Mouse (Mus musculus) ovary, adult 10 weeks (tissue): Measurements from ENCODE around the gene Usp21. TPM values are rescaled to one million over a fixed set of nuclear protein-coding genes. Genes with fewer than 3 reads are reported as not detected.

ENCODE experiments used
- polyA plus RNA-seq: library from polyadenylated mRNA; stranded (reverse); fragments of 350-450 nt; fragmentation: Illumina TruSeq; extraction: RNeasy Lipid Tissue Mini Kit (QIAGEN cat#74804); gene quantifications from one replicate; pipeline ENCODE4 v1.2.3, GENCODE M21; 2014

The Usp21 gene
- polyA plus RNA-seq = 24.1 TPM

DNA sequence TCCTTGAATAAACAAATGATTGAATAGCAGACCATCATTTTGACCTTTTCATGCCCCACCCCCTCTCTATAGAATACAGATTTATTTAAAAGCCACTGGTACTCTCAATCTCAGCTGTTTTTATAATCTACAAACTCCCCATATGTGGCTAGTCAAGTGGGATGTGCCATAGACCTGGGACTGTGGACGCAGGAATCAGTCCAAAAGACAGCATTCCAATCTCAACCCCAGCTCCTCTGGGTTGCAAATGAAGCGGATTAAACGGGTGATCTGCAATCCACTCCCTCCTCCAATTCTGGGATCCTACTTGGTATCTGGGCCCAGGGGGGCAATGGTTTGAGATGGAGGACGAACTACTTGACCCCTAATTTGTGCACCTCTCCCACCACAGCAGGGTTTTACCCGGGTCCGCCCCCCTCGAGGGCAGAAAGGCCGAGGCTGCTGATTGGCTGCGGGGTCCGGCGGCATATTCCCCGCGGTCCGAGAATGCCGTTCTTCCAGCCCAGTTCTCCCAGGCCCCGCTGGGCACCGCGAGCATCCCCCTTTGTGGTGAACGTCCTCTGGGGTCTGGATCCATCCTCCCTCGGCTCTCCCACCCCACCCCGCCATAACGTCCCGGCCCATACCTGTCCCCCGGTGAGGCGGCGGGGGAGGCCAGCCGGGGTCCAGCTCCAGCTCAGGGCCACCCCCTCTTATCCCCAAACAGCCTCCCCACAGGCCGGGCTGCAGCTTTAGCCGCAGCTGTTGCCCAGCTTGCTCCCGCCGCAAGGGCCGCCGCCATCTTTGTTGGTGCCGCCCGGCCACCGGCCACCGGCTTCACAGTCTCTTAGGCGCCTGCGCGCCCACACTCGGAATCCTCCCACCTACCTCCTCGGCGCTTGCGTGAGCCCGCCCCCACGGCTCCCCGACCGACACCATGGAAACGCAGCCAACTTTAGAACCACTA is at the start of gene Usp21:
Gene Usp21, minus strand, starts transcription at position 856 of the 946 bp plus-strand sequence.

DNA sequence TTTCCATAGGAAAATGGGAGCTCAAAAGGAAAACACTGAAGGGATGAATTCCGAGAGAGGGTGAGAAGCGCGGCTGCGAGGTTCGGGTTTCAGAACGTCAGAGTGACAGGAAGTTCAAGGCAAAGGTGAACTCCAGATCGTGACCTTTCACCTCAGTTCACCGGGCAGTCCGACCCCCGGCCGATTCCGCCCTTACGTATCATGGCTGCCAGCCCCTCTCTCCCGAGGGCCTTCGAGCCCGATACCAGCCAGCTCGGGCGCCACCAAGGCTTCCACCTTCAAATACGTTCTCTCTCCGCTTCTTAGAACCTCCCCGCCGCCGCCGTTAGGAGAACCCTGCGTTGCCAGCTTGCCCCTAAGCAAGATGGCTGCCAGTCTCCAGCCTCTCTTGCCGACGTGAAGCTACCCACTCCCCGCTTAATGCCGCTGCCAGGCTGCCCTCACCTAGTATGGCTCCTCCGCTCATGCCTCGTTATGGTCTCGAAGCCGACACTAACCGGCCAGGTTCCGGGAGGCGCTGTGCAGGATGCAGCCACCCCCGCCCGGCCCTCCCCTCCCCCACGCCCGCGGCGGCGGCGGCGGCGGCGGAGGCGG is 41.1 kb upstream of the Usp21 start, which contains the start of gene Dedd:
Gene Dedd, plus strand, starts transcription at position 307 of the 594 bp plus-strand sequence.

GRCm38 (mm10) chr1:171294298-171295062 is 6.7 kb upstream of the Usp21 start, which contains the start of gene Ufc1:
Gene Ufc1 (minus strand): TSS chr1:171295024.

DNA sequence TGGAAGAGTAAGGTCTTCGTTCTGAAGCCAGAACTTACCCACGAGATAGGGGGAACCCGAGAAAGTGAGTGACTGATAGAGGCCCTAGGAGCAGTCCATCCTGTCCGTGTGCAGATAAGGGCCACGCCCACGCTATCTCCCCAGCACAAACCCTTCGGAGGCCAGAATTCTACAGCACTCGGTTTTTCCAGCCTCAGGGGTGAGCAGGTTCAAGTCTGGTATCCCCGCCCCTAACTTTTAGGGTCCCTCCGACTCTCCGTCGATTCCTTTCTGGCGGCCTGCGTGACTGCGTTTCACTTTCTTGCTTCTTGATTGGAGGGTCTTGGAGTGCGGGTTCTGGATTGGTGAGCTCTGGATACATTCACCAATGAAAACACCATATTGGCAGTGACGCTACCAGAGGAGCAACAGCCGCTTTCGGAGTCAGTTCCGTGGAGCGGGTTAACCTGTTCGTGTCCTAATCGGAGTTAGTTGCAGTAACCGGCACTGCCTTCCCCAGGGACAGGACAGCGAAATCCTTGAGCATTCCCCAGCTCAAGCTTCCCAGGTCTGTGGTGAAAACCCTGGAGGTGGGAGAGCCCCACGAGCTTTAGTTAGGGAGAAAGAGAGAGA is 6.8 kb downstream of the Usp21 start, which contains the start of gene Ppox:
Gene Ppox, minus strand, starts transcription at position 271 of the 612 bp plus-strand sequence.

DNA sequence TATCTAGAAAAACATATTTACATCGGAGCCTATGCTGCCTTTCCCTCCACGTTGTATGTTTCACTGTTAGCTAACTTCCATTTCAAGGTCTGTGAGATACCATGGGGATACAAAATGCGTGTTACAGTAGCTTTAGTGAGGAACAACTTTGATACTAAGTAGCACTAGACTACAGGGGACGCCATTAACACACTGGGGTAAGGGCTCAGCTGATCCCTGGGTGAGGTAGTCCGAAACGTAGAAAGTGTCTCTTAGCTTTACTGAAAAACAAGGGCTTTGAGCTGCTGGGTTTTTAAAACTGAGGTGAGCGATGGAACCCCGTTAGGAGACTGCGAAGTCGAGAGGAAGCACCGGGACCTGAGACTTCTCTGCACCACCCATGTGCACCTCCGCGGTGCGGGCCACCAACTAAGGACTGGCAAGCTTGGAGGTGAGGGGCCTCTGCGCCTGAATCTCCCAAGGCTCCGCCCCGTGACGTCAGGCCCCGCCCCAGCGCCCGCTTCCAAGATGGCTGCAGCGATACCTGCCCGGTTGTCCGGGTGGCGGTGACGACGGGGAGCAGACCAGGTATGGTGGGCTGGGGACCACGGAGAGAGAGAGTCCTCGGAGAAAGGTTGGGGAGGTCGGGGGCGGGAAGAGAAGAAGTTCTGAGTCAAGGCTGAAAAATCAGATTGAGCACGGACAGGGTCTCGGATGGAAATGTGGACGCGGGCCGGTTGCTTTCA is 17.8 kb downstream of the Usp21 start, which contains the start of gene B4galt3:
Gene B4galt3, plus strand, starts transcription at position 481 of the 725 bp plus-strand sequence.

GRCm38 (mm10) chr1:171250680-171251593 is 36.9 kb downstream of the Usp21 start, which contains the start of gene Ndufs2:
Gene Ndufs2 (minus strand): TSS chr1:171251388.

DNA sequence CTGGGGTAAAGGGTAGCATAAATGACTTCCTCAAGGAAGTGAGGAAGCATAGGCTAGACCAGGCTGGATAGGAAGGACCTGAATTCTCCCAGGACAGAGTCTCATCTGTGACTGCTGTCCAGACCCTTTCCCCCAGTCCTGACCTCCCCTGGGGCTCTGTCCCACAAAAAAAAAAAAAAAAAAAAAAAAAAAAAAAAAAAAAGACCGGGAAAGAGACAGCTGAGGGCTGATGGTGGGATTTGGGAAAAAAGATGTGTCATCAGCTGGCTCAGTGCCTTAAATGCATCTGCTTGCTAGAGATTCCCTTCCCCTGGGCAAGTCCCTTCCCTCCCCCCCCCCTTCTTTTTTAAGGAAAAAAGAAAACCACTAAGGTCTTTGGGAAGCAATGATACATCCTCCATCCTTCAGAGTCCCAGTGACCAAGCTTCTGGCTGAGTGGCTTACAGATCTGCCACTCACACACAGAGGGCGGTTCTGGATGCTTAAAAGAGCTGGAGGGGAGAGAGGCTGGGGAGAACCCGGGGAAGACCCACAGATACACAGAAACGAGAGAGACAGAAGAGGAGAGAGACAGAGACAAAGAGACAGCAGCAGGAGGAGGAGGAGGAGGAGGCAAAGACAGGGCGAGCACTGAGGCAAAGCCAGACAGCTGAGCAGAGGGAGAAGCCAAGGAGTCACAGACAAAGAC is 37.7 kb downstream of the Usp21 start, which contains the start of gene Adamts4:
Gene Adamts4, plus strand, starts transcription at position 509 of the 688 bp plus-strand sequence.

DNA sequence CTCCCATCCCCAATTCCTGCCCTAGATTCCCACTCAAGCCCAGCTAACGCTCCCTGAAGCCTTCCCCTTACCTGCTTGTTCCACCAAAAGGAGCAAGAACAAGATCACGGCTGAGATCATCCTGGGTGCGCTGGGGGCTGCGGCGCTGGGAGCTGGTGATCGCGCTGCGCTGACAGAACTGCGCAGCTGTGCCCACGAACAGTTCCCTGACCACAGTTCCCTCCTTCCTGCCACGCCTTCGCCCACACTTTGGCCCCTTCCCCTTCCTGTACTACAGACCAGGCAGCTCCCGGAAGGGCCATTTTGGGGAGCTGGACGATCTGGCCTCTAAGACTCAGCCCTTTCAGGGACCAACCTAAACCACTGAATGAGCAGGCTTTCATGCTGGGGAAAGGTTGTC is 53.7 kb downstream of the Usp21 start, which contains the start of gene Fcer1g:
Gene Fcer1g, minus strand, starts transcription at position 240 of the 400 bp plus-strand sequence.

Other genes starting within 250 kb of the Usp21 start
- 17.0 TPM for gene Fcgr3, start 223.1 kb downstream of the Usp21 start, polyA plus RNA-seq
- gene Cfap126, start 174.1 kb downstream of the Usp21 start, polyA plus RNA-seq = 5.6 TPM
- gene Sdhc, start 137.4 kb downstream of the Usp21 start, polyA plus RNA-seq = 34.2 TPM
- gene Mpz, start 137.3 kb downstream of the Usp21 start, polyA plus RNA-seq = not detected
- 49.2 TPM for gene Pcp4l1, start 91.7 kb downstream of the Usp21 start, polyA plus RNA-seq
- not detected for gene Nr1i3, start 74.0 kb downstream of the Usp21 start, polyA plus RNA-seq
- 4.0 TPM for gene Tomm40l, start 65.5 kb downstream of the Usp21 start, polyA plus RNA-seq
- gene Apoa2, start 62.9 kb downstream of the Usp21 start, polyA plus RNA-seq = not detected
- gene Fcer1g, start 53.6 kb downstream of the Usp21 start, polyA plus RNA-seq = 46.0 TPM
- 5.0 TPM for gene Adamts4, start 37.6 kb downstream of the Usp21 start, polyA plus RNA-seq
- gene Ndufs2, start 36.6 kb downstream of the Usp21 start, polyA plus RNA-seq = 37.5 TPM
- gene B4galt3, start 17.7 kb downstream of the Usp21 start, polyA plus RNA-seq = 6.0 TPM
- 4.1 TPM for gene Ppox, start 6.8 kb downstream of the Usp21 start, polyA plus RNA-seq
- gene Ufc1, start 7.0 kb upstream of the Usp21 start, polyA plus RNA-seq = 64.0 TPM
- 16.5 TPM for gene Dedd, start 41.2 kb upstream of the Usp21 start, polyA plus RNA-seq
- gene Nit1, start 57.7 kb upstream of the Usp21 start, polyA plus RNA-seq = 10.9 TPM
- 27.6 TPM for gene Pfdn2, start 57.7 kb upstream of the Usp21 start, polyA plus RNA-seq
- gene Klhdc9, start 72.8 kb upstream of the Usp21 start, polyA plus RNA-seq = 0.40 TPM
- gene Nectin4, start 82.1 kb upstream of the Usp21 start, polyA plus RNA-seq = 0.31 TPM
- 4.2 TPM for gene Arhgap30, start 101.0 kb upstream of the Usp21 start, polyA plus RNA-seq
- 1.1 TPM for gene Usf1, start 123.3 kb upstream of the Usp21 start, polyA plus RNA-seq
- not detected for gene Tstd1, start 130.9 kb upstream of the Usp21 start, polyA plus RNA-seq
- 48.9 TPM for gene F11r, start 149.5 kb upstream of the Usp21 start, polyA plus RNA-seq
- 2.9 TPM for gene Alyref2, start 215.5 kb upstream of the Usp21 start, polyA plus RNA-seq
- gene Itln1, start 247.3 kb upstream of the Usp21 start, polyA plus RNA-seq = not detected